Mouse (Mus musculus) forebrain, embryonic 12.5 days (tissue): ENCODE results near the gene Gm6337. TPM values are rescaled to one million over a fixed set of nuclear protein-coding genes. Genes with fewer than 3 reads are reported as not detected.
"Not testable (repeated sequence)": the region's sequence is repeated elsewhere in the genome, so short reads cannot be mapped to it uniquely, and the experiment has no call there.

ENCODE experiments used
- ATAC-seq: fragments of 200-750 bp; cut with Nextera tagmentation; 2 replicates; pipeline ENCODE4 v1.8.0; 2017; ENCODE audit warnings: moderate TSS enrichment; ENCODE audit not compliant: low FRiP score
- H3K27ac ChIP-seq: fragments of 300-500 bp; sonication (generic); 2 replicates; pipeline ENCODE4 v1.5.1; 2016; ENCODE audit warnings: mild to moderate bottlenecking
- H3K27me3 ChIP-seq: fragments of 300-500 bp; sonication (generic); 2 replicates; pipeline ENCODE4 v1.6.1; 2016; ENCODE audit warnings: mild to moderate bottlenecking
- H3K36me3 ChIP-seq: fragments of 300-500 bp; sonication (generic); replicated peaks from 2 replicates; pipeline ENCODE4 v1.6.1; 2016; ENCODE audit warnings: mild to moderate bottlenecking
- H3K4me1 ChIP-seq: fragments of 300-500 bp; sonication (generic); 2 replicates; pipeline ENCODE4 v1.6.1; 2016
- H3K4me2 ChIP-seq: fragments of 300-500 bp; sonication (generic); 2 replicates; pipeline ENCODE4 v1.6.1; 2016; ENCODE audit warnings: mild to moderate bottlenecking, moderate library complexity
- H3K4me3 ChIP-seq: fragments of 300-500 bp; sonication (generic); replicated peaks from 2 replicates; pipeline ENCODE4 v1.5.1; 2016; ENCODE audit warnings: mild to moderate bottlenecking
- H3K9ac ChIP-seq: fragments of 300-500 bp; sonication (generic); 2 replicates; pipeline ENCODE4 v1.6.1; 2016; ENCODE audit warnings: mild to moderate bottlenecking
- H3K9me3 ChIP-seq: fragments of 300-500 bp; sonication (generic); 2 replicates; pipeline ENCODE4 v1.6.1; 2016
- WGBS: fragments of 180-500 bp; shearing (Covaris S2); methylation state at CpG from one replicate; pipeline ENCODE4 v1.1.7; 2016; 5-methylcytosine and 5-hydroxymethylcytosine counted together
- polyA plus RNA-seq: library from polyadenylated mRNA; unstranded; fragments of >200 nt; fragmentation: Nextera tagmentation; extraction: Ambion mirVana; gene quantifications from 2 replicates; pipeline ENCODE4 v1.2.1, GENCODE M21; 2016

Gm6337 gene
- not detected in 2 replicates for polyA plus RNA-seq

DNA sequence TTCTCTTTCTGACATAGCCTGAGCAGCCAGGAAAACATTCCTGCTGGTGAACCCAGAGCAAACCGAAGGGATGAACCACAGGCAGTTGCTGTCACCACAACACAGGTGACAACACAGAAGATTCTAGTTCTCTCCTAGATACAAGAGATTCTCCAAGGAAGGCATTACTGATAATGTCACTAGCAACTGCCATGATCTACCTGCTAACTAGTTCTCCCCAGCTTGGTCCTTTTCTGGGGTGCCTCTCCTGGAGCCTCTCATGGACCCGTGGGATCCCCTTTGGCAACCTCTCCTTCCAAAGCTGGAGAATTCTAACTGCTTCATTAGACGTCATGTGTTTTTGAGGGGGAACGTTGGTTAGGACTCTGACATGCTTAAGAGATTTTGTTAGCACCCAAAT lies at the start of gene Gm6337:
Gene Gm6337, minus strand, starts transcription at position 101 of the 400 bp plus-strand sequence.
- ATAC-seq, H3K9ac ChIP-seq, H3K36me3 ChIP-seq, H3K4me2 ChIP-seq, H3K27me3 ChIP-seq, H3K27ac ChIP-seq, H3K4me1 ChIP-seq, H3K4me3 ChIP-seq, H3K9me3 ChIP-seq: not testable (repeated sequence)
- WGBS = 83% methylated on average over 4 of the region's 4 CpGs

DNA sequence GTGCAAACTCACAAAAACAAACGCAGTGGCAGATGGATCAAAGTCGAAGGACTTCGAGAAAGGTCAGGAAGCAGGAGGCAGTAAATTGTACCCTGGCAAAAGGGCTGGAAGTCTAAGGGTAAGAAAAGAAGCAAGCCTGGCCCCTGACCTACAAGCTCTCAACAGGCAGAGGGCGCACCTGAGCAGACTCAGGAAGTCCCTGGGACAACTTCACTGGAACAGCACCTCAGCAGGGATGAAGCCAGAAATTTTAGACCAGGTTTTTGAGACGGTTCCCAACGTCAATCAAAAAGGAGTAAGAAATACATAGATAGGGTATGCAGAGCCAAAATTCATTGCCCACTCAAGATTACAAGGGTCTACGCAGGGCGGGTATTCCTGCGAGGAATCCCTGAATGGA lies 49.4 kb upstream of the Gm6337 start:
- H3K36me3 ChIP-seq, H3K9me3 ChIP-seq, H3K9ac ChIP-seq, H3K27me3 ChIP-seq, H3K27ac ChIP-seq, ATAC-seq, H3K4me1 ChIP-seq: not testable (repeated sequence)
- peak overlapping the region; percentile 50 for H3K4me2 ChIP-seq
- H3K4me3 ChIP-seq = peak overlapping the region; percentile 42
- WGBS = 13% methylated on average over 9 of the region's 9 CpGs

DNA sequence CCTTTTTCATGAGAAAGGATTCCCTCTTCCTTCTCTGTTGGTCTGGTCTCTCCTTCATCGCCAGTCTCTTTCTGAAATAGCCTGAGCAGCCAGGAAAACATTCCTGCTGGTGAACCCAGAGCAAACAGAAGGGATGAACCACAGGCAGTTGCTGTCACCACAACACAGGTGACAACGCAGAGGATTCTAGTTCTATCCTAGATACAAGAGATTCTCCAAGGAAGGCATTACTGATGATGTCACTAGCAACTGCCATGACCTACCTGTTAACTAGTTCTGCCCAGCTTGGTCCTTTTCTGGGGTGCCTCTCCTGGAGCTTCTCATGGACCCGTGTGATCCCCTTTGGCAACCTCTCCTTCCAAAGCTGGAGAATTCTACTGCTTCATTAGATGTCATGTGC lies 35.8 kb upstream of the Gm6337 start, which contains the start of gene Gm8206:
Gene Gm8206, minus strand, starts transcription at position 101 of the 400 bp plus-strand sequence.
- not testable (repeated sequence) for H3K9ac ChIP-seq, H3K27ac ChIP-seq, H3K27me3 ChIP-seq, ATAC-seq, H3K9me3 ChIP-seq, H3K36me3 ChIP-seq, H3K4me3 ChIP-seq, H3K4me2 ChIP-seq, H3K4me1 ChIP-seq
- WGBS = 89% methylated on average over 2 of the region's 3 CpGs

Other genes starting within 250 kb of the Gm6337 start
- gene Gm3424, start 227.9 kb downstream of the Gm6337 start, polyA plus RNA-seq = not detected in 2 replicates
- gene Gm8237, start 177.9 kb downstream of the Gm6337 start, polyA plus RNA-seq = 0.32 TPM in 1 of 2 replicates, not detected in the other
- 0.34 and 0.92 TPM in 2 replicates for gene Gm3248, start 96.5 kb downstream of the Gm6337 start, polyA plus RNA-seq
- not detected in 2 replicates for gene Gm3453, start 79.1 kb downstream of the Gm6337 start, polyA plus RNA-seq
- gene Gm8206, start 35.7 kb upstream of the Gm6337 start, polyA plus RNA-seq = 0.40 and 0.74 TPM in 2 replicates
- 2.6 and 3.1 TPM in 2 replicates for gene Gm3468, start 50.4 kb upstream of the Gm6337 start, polyA plus RNA-seq
- not detected in 2 replicates for gene Gm3476, start 67.5 kb upstream of the Gm6337 start, polyA plus RNA-seq
- gene Gm21560, start 161.0 kb upstream of the Gm6337 start, polyA plus RNA-seq = not detected in 2 replicates
- gene Gm3411, start 229.0 kb upstream of the Gm6337 start, polyA plus RNA-seq = 3.0 and 3.6 TPM in 2 replicates
- not detected in 2 replicates for gene Gm21103, start 246.6 kb upstream of the Gm6337 start, polyA plus RNA-seq